Mouse (Mus musculus) cerebellum, adult 11-12 months (tissue): ENCODE measurements around the gene Casc4.
"Not testable (repeated sequence)": the region's sequence is repeated elsewhere in the genome, so short reads cannot be mapped to it uniquely, and the experiment has no call there.

Experiments used
- DNase-seq: peaks from one replicate; pipeline ENCODE4 v3.0.0; 2022

The Casc4 gene

DNA sequence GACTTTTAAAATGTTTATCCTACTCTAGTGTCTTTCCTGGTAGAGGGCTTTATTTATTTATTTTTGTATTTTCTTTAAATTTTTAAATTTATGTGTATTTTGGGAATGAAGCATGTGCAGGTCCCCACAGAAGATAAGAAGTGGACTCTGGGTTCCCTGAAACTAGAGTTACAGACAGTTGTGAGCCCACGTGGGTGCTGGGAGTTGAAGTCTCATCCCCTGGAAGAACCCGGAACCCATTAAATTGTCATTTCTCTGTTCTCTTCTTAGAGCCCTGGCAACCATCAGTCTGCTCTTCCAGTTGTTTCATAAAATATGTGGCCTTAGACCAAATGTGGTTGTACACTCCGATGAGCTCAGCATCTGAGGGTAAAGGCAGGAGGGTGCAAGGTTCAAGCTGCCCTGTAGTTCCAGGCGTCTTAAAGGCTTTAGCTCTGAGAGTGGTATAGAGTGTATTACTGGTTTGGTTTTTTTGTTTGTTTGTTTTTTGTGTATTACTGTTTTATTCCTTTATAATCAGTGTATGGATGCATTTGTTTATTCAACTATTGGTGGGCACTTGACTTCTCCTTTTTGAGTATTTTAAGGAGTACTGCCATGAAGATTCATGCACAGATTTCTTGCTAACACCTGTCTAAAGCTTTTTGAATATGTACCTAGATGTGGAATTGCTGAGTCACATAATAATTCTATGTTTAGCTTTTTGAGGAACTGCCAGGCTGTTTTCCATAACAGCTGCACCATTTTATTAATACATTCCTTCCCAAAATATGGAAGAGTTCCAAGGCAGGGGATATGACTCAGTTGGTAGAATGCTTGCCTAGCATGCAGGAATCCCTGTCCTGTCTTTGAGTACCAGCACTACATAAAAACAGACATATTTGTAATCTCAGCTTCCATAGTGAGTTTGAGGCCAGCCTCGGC lies 49.5 kb downstream of the Casc4 start:
- no peak for DNase-seq

DNA sequence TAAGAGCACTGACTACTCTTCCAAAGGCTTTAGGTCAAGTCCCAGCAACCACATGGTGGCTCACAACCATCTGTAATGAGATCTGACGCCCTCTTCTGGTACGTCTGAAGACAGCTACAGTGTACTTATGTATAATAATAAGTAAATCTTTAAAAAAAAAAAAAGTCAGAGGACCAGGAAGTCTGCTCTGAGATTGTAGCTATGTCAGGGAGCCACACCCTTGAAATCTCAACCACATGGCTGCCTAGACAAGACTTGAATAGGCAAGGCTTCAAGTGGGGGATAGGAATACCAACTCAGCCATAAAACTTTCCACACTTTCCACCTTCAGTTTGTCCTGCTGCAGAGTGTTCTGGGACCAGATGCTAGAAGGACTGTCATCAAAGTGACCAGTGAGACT lies 70.9 kb downstream of the Casc4 start:
- not testable (repeated sequence) for DNase-seq

DNA sequence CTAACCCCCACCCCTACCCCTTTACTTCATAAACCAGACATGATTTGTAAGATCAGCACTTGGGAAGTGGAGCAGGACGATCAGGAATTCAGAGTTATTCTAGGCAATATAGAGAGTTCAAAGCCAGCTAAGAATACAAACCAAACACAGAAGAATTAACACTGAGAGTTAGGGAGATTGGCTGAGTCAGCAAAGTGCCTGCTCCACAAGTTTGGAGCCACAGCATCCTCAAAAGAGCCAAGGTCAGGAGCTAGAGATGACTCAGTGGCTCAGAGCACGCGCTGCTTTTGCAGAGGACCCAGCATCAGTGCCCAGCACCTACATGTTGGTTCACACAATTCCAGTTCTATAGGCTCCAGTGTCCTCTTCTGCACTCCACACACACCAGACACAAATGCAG lies 76.6 kb downstream of the Casc4 start:
- no peak for DNase-seq

GRCm38 (mm10) chr2:121954971-121955656 lies 88.3 kb downstream of the Casc4 start:
- DNase-seq, result peak; percentile 16

DNA sequence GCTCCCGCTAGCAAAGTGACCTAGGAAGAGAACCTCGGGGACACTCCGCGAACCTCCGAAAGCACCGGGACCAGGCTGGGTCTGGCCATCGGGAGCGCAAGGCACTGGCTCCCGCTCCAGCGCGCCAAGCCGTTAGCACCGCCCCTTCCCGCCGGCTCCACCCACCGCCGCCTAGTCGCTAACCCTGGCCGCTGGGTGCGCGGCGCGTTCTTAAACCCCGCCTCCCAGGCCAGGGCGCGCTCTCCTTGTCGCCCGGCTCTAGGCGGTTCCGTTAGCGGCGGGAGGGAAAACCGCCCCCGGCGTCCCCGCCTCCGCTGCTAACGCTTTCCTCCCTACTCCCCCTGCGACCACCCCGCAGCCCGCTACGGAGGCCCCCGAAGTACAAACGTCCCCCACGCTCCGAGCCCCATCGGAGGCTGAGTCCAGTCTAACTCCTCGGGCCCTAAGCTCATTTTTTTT lies 89.0 kb downstream of the Casc4 start, which contains the start of the genes Ctdspl2 and Mageb3:
Gene Ctdspl2, plus strand, starts transcription at position 237 of the 459 bp plus-strand sequence.
Gene Mageb3, minus strand, starts transcription at position 328 of the 459 bp plus-strand sequence.
- peak; percentile 98 for DNase-seq

- peak; percentile 96 for DNase-seq
These were observed 89.7 kb downstream of the Casc4 start for GRCm38 (mm10) chr2:121956224-121957018.

DNA sequence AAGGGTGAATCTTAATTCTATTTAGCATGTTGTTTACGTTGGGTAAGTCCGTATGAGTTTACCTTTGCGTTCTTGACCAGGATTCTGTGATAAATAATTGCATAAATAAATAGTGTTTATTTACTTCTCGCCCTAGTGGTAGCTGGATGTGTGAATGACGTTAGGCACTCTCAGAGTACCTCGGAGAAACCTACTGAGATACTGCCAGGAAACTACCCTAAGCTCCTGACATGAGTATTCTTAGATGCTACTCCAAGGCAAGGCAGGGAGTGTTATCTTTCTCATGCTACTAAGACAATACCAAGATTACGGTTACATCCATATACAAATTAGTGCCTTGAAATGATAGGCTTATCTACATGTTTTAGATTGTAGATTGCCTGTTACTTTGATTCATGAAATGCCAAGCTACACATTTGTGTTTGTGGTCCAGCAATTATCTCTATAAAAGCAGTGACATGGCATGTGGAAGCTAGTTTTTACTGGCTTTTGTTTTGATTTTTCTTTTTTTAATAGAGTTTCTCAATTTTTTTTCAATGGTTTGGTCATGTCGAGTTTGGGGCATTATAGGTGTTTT lies 90.5 kb downstream of the Casc4 start:
- no peak for DNase-seq
